Mouse (Mus musculus): ENCODE data around the gene Dnaja4.

DNA sequence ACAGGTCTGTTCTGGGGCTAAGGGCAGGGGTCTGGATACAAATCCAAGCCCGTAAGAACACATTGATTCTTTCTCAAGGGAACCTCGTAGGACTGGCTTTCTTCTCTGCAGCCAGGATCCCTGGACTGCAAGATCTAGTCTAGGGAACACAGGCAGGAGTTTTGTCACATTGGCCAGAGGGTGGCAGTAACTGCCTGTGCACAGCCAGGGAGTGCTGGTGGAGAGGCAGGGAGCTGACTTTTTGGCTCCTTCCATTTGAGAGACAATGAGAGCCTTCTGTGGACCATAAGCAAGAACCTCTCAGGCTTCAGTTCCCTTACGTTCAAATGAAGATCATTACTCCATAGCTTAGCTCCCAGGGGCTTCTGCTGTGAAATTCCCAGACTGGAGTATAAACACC lies 39.7 kb downstream of the Dnaja4 start:
- TF ChIP-seq CTCF (IDR thresholded peaks at IDR 0.05; ENCODE audit: control insufficient read depth, insufficient read depth, insufficient replicate concordance, low read depth, low read length) (peak; percentile 66; the same call in 1 of the 2 replicates), POLR2A (IDR thresholded peaks at IDR 0.05; ENCODE audit: control insufficient read depth, low read depth, low read length) (no peak)
